In genomic region chr7:27255721-27256120, GRCm38 (mm10) we compare ENCODE assay signal across 9 mouse cellular contexts. TPM values are rescaled to one million over a fixed set of nuclear protein-coding genes. Genes with fewer than 3 reads are reported as not detected.
DNase-seq lines count a peak whose midpoint lies in the region; ATAC-seq lines count a peak whose summit lies in the region.
"Had no signal": no experiment of that assay in that cellular context is flagged by ENCODE, and none has a peak within 500 bp of the region (broad histone marks: within the 10 kb centered on the region; RNA-seq: fewer than 3 reads in every experiment).

No protein-coding gene starts in this region.

- H3K4me3 ChIP-seq in kidney, embryonic 15.5 days (replicated peaks), result no peak overlapping the region
- H3K4me3 ChIP-seq: neural tube, embryonic 13.5 days had no signal

- H3K27ac ChIP-seq in kidney, embryonic 15.5 days, result no peak overlapping the region

- WGBS in kidney, embryonic 15.5 days, result 53% methylated on average over 3 of the region's 3 CpGs

- no peak for ATAC-seq in kidney, embryonic 15.5 days (replicated peaks; ENCODE audit: low FRiP score)

- peaks cover 12% of the 10 kb centered on the region for H3K36me3 ChIP-seq in kidney, embryonic 15.5 days

- no peak overlapping the region for H3K4me2 ChIP-seq in kidney, embryonic 15.5 days
- H3K4me2 ChIP-seq: neural tube, embryonic 13.5 days had no signal

- peaks cover 32% of the 10 kb centered on the region for H3K4me1 ChIP-seq in kidney, embryonic 15.5 days

- peak; percentile 23 for DNase-seq in adrenal gland, adult 2 months
- DNase-seq in adrenal gland, postnatal 4 days (ENCODE audit: low spot score in 2 of 2), result no peak
- peak; percentile 60 for DNase-seq in kidney, adult 18-20 months
- DNase-seq in ZHBTc4 (ENCODE audit: low read depth, low spot score), result peak; percentile 48
- DNase-seq in kidney, postnatal 14 days, result peak; percentile 56
- DNase-seq in right cerebral cortex, postnatal 25 days, result no peak
- no peak for DNase-seq in ovary, adult 18-20 months (ENCODE audit: low spot score)

- H3K9me3 ChIP-seq in kidney, embryonic 15.5 days (replicated peaks), result no peaks in the 10 kb centered on the region
- H3K9me3 ChIP-seq: neural tube, embryonic 13.5 days had no signal

- H3K27me3 ChIP-seq in kidney, embryonic 15.5 days, result no peaks in the 10 kb centered on the region
- H3K27me3 ChIP-seq: neural tube, embryonic 13.5 days had no signal

- no peak overlapping the region for H3K9ac ChIP-seq in kidney, embryonic 15.5 days
- H3K9ac ChIP-seq: neural tube, embryonic 13.5 days had no signal

RNA-seq across cellular contexts. Expression of gene Numbl, which starts 2.5 kb away (rescaled TPM):
- total RNA-seq in adrenal gland, adult 2 months (2021), result 10 to 100 TPM in 1 of 2 experiments, 1 to 10 TPM in 1; 5.2 to 13.3 TPM
- 37.2 and 48.0 TPM in 2 replicates for polyA plus RNA-seq in adrenal gland, adult 2 months (2012; rRNA removed)
- 10 to 100 TPM; 21.0 to 21.1 TPM for total RNA-seq in adrenal gland, postnatal 4 days (2021)
- polyA plus RNA-seq in kidney, embryonic 15.5 days (2015; fragmentation: Nextera tagmentation; extraction: Ambion mirVana), result 15.3 and 18.5 TPM in 2 replicates

RNA-seq across cellular contexts. Expression of gene Coq8b, which starts 22.9 kb away (rescaled TPM):
- total RNA-seq in adrenal gland, adult 2 months (2021), result 10 to 100 TPM; 49.7 to 64.4 TPM
- polyA plus RNA-seq in adrenal gland, adult 2 months (2012; rRNA removed), result 175 and 219 TPM in 2 replicates
- total RNA-seq in adrenal gland, postnatal 4 days (2021), result 10 to 100 TPM; 37.1 to 42.0 TPM
- 20.9 and 23.1 TPM in 2 replicates for polyA plus RNA-seq in kidney, embryonic 15.5 days (2015; fragmentation: Nextera tagmentation; extraction: Ambion mirVana)

RNA-seq across cellular contexts. Expression of gene Itpkc, which starts 27.3 kb away (rescaled TPM):
- total RNA-seq in adrenal gland, adult 2 months (2021), result 10 to 100 TPM; 12.7 to 15.5 TPM
- polyA plus RNA-seq in adrenal gland, adult 2 months (2012; rRNA removed), result 10.1 and 10.6 TPM in 2 replicates
- total RNA-seq in adrenal gland, postnatal 4 days (2021), result 10 to 100 TPM; 12.7 to 14.4 TPM
- polyA plus RNA-seq in kidney, embryonic 15.5 days (2015; fragmentation: Nextera tagmentation; extraction: Ambion mirVana), result 4.4 and 5.2 TPM in 2 replicates

RNA-seq across cellular contexts. Expression of gene Snrpa, which starts 59.6 kb away (rescaled TPM):
- 10 to 100 TPM; 72.5 to 93.0 TPM for total RNA-seq in adrenal gland, adult 2 months (2021)
- polyA plus RNA-seq in adrenal gland, adult 2 months (2012; rRNA removed), result 223 and 231 TPM in 2 replicates
- 100 to 1,000 TPM; 102 to 104 TPM for total RNA-seq in adrenal gland, postnatal 4 days (2021)
- 264 and 278 TPM in 2 replicates for polyA plus RNA-seq in kidney, embryonic 15.5 days (2015; fragmentation: Nextera tagmentation; extraction: Ambion mirVana)

Comparison
In these comparisons a context has a peak if more than half of its experiments do, and no peak if none do; other contexts are left out.
1. DNase-seq: peak in adrenal gland, adult 2 months (single experiment), kidney, adult 18-20 months (single experiment), ZHBTc4 (single experiment) and kidney, postnatal 14 days (single experiment); none in adrenal gland, postnatal 4 days (0 of 2), right cerebral cortex, postnatal 25 days (single experiment) and ovary, adult 18-20 months (single experiment).